Mouse (Mus musculus) left cerebral cortex, postnatal 25 days (tissue): ENCODE results near the gene Zfyve28. TPM values are rescaled to one million over a fixed set of nuclear protein-coding genes. Genes with fewer than 3 reads are reported as not detected.

ENCODE experiments used
- DNase-seq, 2 experiments: peaks; one replicate each; pipeline ENCODE4 v3.0.0; 2022; ENCODE audit warnings: low spot score in 2 of 2, mixed read lengths in 1 of 2
- intact Hi-C: fragments of 180-260 bp; cut with DNase I; formaldehyde crosslinking; loops from one replicate; pipeline ENCODE4 v1.15.1; 2025
- total RNA-seq, 2 experiments: library from RNA; stranded (reverse); gene quantifications; 2 replicates each; pipeline ENCODE4 v1.2.3; 2021

Gene Zfyve28
- total RNA-seq, 2 experiments from 2014 or later = 40.6 to 62.2 TPM

- intact Hi-C loops = no loop called here
Observed at GRCm38 (mm10) chr5:34224515-34224914, 63.7 kb downstream of the Zfyve28 start.

GRCm38 (mm10) chr5:34220001-34220400 is 68.2 kb downstream of the Zfyve28 start:
- DNase-seq = no peak
- intact Hi-C loops = no loop called here

More at GRCm38 (mm10) chr5:34224515-34224914, 63.7 kb downstream of the Zfyve28 start:
- DNase-seq = peak in 1 of 2 experiments; percentile 37

GRCm38 (mm10) chr5:34218672-34219071 is 69.6 kb downstream of the Zfyve28 start:
- intact Hi-C loops = no loop called here
- no peak for DNase-seq

- intact Hi-C loops = no loop called here
- peak in 1 of 2 experiments; percentile 38 for DNase-seq
Observed at GRCm38 (mm10) chr5:34217756-34218155, 70.5 kb downstream of the Zfyve28 start.

GRCm38 (mm10) chr5:34216025-34216424 is 72.2 kb downstream of the Zfyve28 start:
- intact Hi-C loops = no loop called here
- peak in 1 of 2 experiments; percentile 43 for DNase-seq

- intact Hi-C loops = no loop called here
- no peak for DNase-seq
Observed at GRCm38 (mm10) chr5:34213659-34214058, 74.6 kb downstream of the Zfyve28 start.

- intact Hi-C loops = no loop called here
Observed at GRCm38 (mm10) chr5:34210279-34210678, 78.0 kb downstream of the Zfyve28 start.

GRCm38 (mm10) chr5:34207503-34207902 is 80.7 kb downstream of the Zfyve28 start:
- intact Hi-C loops = loop anchor here (5.0 kb wide), 1 partner anchor 130 kb away; the partner anchor contains the start of gene Rnf4
- DNase-seq = no peak

More at GRCm38 (mm10) chr5:34210279-34210678, 78.0 kb downstream of the Zfyve28 start:
- DNase-seq = peak; percentile 72 to 83

GRCm38 (mm10) chr5:34205788-34206187 is 82.5 kb downstream of the Zfyve28 start:
- intact Hi-C loops = loop anchor here (5.0 kb wide), 1 partner anchor 132 kb away; the partner anchor contains the start of gene Rnf4

GRCm38 (mm10) chr5:34204911-34205310 is 83.3 kb downstream of the Zfyve28 start:
- DNase-seq = no peak
- intact Hi-C loops = loop anchor here (5.0 kb wide), 1 partner anchor 132 kb away; the partner anchor contains the start of gene Rnf4

More at GRCm38 (mm10) chr5:34205788-34206187, 82.5 kb downstream of the Zfyve28 start:
- no peak for DNase-seq

- no peak for DNase-seq
- intact Hi-C loops = no loop called here
Observed at GRCm38 (mm10) chr5:34202006-34202405, 86.2 kb downstream of the Zfyve28 start.

- intact Hi-C loops = no loop called here
- no peak for DNase-seq
Observed at GRCm38 (mm10) chr5:34201396-34201795, 86.9 kb downstream of the Zfyve28 start.

- DNase-seq = no peak
- intact Hi-C loops = no loop called here
Observed at GRCm38 (mm10) chr5:34198615-34199014, 89.6 kb downstream of the Zfyve28 start.

GRCm38 (mm10) chr5:34197243-34197642 is 91.0 kb downstream of the Zfyve28 start:
- intact Hi-C loops = loop anchor here (1.0 to 2.0 kb wide), 2 partner anchors 46 to 79 kb away; no protein-coding TSS in a partner anchor
- peak; percentile 67 to 97 for DNase-seq

- intact Hi-C loops = loop anchor here (2.0 kb wide), 1 partner anchor 46 kb away; no protein-coding TSS in a partner anchor
- no peak for DNase-seq
Observed at GRCm38 (mm10) chr5:34196423-34196822, 91.8 kb downstream of the Zfyve28 start.

GRCm38 (mm10) chr5:34195786-34196185 is 92.5 kb downstream of the Zfyve28 start:
- DNase-seq = no peak
- intact Hi-C loops = loop anchor here (2.0 kb wide), 1 partner anchor 47 kb away; no protein-coding TSS in a partner anchor

- intact Hi-C loops = no loop called here
- DNase-seq = peak in 1 of 2 experiments; percentile 90
Observed at GRCm38 (mm10) chr5:34194975-34195662, 93.1 kb downstream of the Zfyve28 start.

- no peak for DNase-seq
Observed at GRCm38 (mm10) chr5:34194426-34194825, 93.8 kb downstream of the Zfyve28 start.

GRCm38 (mm10) chr5:34191843-34192242 is 96.4 kb downstream of the Zfyve28 start:
- intact Hi-C loops = no loop called here
- DNase-seq = no peak

More at GRCm38 (mm10) chr5:34194426-34194825, 93.8 kb downstream of the Zfyve28 start:
- intact Hi-C loops = no loop called here

- no peak for DNase-seq
- intact Hi-C loops = no loop called here
Observed at GRCm38 (mm10) chr5:34191021-34191420, 97.2 kb downstream of the Zfyve28 start.

- intact Hi-C loops = no loop called here
- DNase-seq = no peak
Observed at GRCm38 (mm10) chr5:34189521-34189920, 98.7 kb downstream of the Zfyve28 start.
